Mouse (Mus musculus) A20 (cell line): ENCODE results near the gene Als2.

ENCODE experiments used
- DNase-seq: peaks from one replicate; pipeline ENCODE4 v3.0.0-alpha.2; 2011; ENCODE audit warnings: low read depth, low spot score

Als2 gene

DNA sequence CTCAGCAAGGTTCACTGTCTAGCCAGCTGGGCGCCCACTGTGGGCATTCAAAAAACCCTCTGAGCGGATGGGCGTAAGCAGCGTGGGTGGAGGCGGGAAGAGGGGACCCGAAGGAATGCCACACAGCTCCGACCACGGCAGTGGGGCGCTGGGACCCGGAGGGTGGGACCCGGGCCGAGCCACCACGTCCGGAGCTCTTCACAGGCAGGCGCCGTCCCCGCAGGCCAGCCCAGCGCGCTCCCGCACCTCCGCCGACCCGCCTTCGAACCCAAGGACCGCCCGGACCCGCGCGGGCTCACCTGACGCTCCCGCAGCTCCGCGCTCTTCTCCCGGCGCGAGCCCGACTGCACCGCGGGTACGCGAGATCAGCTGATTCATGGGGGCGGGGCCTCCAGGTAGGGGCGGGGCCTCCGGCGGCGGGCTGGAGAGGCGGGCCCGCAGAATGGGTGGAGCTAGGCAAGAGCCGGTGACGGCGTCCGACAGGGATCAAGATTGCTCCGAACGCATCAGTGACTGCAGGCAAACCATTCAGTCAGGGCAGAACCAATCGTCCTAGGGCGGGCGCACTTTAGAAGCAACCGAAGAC lies at the start of gene Als2:
Gene Als2, minus strand, starts transcription at position 376 of the 586 bp plus-strand sequence.
- DNase-seq, result peak; percentile 97

DNA sequence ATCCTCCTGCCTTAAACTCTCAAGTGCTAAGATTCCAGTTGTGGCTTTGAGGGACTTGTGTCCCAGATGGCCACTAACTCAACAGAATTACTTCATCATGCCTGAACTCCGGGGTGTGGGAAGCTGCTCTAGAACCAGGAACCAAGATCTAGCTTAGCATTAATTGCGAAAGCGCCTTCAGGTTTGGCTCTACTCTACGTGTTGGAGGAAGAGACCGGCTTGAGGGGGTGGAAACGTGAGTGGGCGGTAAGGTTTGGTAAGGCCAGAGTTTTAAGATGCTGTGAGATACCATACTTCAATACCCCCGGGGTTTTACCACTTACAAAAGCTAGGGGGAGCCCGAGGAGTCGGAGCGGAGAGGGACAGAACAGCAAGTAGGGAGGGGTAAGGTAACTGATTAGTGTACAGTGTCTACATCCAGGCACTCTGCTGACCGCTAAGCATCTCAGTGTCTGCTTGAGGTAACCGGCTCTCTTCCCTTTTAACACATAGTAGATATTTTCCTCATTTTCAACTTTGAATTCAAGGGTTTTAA lies 49.4 kb upstream of the Als2 start:
- peak; percentile 51 for DNase-seq

DNA sequence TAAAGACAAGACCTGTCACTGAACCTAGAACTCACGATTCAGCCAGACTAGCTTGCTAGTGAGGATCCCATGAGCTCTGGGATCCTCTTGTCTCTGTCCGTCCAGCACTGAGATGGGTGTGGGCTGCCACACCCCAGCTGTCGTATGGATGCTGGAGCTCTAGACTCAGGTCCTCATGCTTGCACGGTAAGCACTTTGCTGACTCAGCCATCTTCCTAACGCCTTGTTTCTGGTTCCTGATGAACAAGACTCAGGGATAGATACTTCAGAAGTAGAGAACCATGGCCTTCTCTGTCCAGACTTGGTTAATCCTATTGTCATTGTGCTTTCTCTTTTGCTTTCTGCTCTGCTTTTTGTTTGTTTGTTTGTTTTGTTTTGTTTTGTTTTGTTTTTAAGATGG lies 48.8 kb upstream of the Als2 start:
- DNase-seq, result no peak

DNA sequence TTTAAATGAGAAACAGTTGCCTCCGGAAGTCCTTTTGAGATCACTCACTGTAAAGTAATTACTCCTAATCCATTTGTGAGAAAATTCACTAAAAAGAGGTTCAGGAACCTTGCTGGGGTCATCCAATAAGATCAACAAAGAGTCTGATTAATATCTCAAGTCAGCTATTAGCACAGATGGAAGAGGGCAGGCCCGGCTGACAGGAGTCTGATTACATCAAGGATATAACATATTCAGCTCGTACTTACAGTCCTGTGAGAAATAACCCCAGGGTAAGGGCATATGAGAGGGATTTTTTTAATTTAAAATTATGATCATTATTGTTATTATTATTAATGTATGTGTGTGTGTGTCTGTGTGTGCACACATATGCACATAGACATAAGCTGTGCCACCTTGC lies 35.2 kb upstream of the Als2 start:
- DNase-seq, result no peak

DNA sequence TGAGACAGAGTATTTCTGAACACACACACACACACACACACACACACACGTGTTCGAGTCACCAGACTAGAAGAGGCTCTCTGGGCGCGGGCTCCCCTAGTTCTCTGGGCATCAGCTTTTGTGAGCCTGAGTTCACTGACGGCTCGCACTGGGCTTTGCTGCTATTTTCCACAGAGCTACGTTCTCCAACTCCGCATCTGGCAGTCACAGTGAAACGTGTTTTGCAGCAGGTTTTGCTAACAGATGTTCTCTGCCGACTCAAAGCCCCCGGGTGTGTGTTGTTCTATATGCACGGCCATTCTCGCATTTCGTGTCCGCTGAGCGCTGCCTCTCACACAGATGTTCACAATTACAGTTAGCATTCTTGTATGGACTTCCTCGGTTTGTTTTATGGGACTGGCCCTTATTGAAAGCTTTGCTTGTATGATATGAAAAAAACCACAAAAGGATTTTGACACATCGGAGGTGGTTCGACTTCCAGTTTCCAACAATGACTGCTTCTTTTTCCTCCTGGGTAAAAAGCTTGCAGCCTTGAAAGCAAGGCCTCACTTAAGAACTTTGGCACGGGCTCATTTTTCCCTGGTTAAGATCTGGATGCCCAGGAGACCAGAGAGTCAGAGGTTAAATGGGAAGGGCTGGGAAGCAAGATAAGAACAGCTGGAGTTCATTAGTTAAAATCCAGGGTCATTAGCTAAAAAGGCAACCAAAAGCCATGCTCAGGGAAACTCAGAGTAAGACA lies 33.1 kb upstream of the Als2 start:
- no peak for DNase-seq

DNA sequence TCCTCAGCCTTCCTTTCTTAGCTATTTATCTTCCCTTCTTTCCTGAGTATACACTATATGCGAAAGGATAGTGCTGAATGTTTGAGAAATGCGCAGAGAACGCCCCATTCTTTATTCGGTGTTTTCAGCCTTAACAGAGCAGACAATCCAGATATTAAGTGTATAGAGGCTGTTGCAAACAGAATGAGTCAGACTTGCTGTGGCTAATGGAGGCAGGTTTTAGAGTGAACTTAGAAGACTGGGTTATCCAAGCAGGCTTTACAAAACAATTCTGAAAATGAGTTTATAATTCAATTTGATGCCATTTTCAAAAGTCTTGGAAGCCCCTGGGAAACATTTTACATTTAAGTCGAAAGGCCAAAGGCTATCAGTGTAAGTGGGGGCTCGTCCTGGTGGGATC lies 32.4 kb upstream of the Als2 start:
- no peak for DNase-seq

DNA sequence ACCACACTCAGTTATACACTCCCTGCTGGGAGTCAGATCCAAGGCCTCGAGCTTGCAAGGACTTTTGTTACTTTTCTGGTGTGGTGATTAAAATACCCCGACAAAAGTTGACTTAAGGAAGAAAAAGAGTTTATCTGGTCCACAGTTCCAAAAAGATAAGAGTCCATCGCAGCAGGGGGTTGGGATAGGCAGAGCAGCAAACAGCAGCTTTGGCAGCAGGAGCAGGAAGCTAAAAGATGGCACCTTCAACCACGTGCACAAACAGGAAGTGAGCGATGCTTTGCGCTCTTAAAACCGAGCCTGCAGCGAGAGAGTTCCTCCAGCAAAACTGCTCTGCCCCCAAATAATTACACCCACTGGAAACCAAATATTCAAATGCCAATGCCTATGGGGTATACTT lies 31.9 kb upstream of the Als2 start:
- DNase-seq, result no peak

DNA sequence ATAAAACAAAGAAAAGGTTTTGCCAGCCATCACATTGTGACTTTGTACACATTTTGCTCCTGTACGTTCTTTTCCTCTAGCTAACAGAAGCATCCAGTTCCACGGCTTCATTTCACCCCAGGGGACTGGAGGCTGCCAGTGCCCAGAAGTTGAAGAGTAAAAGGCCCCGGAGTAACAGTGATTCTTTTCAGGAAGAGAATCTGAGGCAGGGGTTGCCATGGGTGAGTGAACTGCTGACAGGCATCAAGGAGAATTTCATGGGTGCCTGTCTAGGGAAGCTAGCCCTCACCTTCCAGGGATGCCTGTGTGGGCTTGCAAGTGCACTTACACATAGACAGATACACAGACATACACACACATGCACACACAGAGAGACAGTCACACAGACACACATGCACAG lies 20.7 kb upstream of the Als2 start:
- DNase-seq, result no peak

DNA sequence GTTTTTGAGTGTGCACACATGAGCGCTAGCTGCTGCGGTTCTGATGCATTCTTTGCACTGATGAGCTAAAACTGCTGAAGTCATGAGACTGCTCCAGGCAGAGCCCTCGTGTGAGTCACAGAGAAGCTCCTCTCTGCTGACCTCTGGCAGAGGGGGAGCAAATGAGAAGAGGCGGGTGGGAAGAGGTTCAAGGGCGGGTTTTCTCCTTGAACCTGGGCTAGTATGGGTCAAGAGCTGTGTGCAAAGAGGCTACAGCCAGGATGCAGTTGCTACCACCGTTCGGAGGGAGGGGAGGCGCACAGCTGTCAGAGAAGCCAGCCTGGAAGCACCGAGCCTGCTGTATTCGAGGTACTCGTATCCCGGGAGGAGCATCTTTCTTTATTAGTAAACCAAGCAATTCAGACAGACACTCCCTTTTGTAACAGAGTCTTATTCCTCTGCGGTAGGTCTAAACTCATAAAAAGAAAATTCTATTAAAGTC lies 19.8 kb upstream of the Als2 start, which contains the start of gene Cdk15:
Gene Cdk15, plus strand, starts transcription at position 156 of the 481 bp plus-strand sequence.
- DNase-seq, result no peak

DNA sequence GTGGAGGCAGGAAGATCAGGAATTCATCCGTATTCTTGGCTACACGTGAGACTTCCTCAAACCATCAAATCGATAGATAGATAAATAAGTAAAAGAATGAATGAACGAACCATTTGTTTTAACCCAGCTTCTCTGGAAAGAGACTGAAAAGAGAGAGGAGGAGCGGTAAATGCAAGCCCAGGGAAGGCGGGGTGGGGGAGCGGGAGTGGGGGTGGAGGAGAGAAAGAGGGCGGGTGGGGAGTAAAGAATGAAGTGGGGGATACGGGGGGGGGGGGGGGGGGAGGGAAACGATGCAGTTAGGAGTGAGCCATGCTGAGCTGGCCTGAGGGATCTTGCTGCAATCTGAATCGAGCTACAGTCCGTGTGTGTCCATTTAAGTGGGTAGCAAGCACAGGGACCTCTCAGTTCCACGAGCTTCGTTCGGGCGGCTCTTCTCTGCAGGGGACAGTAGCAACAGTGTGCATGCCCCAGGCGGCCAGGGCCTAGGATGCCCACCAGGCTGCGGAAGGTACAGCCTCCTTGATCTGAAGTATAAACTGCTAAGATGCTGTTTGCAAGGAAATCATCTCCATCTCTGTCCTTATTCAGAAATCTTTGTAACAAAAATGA lies 16.4 kb upstream of the Als2 start:
- DNase-seq, result no peak

DNA sequence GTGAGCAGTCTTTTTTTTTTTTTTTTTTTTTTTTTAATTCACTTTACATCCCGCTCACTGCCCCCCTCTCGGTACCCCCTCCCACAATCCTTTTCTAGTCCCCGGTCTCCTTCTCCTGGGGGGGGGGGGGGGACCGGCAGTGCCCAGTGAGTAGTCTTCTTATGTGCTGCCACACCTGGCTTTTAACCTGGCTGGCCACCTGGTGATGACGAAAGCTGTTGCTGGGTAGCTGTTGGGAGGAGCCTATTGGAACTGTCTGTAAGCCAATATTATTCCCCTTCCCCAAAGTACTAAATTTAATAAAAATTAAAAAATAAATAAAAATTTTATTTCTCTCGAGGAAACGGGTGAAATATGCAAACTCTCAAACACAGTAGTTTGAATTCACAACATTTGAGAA lies 15.7 kb upstream of the Als2 start:
- no peak for DNase-seq

DNA sequence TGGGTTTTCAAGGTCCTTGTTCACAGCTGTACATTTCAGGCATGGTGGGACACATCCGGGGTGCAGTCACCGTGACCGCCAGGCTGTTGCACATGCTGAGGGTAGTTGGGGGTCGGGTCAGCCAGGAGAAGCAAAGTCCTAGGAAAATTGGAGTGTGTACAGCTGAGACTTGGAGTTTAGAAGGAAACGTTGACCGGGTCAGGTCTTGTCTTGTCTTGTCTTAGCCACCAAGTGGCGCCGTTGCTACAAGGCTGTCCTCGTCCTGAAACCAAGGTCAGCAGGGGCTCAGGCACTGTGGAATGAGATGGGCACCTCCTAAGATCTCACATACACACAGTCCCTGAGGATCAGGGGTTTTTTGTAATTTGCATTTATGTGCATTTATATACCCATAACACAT lies 10.6 kb upstream of the Als2 start:
- DNase-seq, result peak; percentile 58

DNA sequence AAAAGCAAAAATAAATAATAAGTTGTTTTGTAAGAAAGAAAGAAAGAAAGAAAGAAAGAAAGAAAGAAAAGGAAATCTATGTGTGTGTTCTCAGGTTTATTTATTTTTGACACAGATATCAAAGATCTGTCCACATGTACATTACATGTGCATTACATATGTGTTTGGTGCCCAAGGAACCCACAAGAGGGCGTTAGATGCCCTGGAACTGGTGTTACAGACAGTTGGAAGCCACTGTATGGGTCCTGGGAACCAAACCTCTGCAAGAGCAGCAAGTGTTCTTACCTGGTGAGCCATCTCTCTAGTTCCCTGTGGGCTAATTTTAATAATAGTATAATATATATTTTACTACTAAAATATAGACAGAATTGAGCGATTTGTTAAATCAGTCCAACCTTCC lies 6.7 kb upstream of the Als2 start:
- DNase-seq, result peak; percentile 25

DNA sequence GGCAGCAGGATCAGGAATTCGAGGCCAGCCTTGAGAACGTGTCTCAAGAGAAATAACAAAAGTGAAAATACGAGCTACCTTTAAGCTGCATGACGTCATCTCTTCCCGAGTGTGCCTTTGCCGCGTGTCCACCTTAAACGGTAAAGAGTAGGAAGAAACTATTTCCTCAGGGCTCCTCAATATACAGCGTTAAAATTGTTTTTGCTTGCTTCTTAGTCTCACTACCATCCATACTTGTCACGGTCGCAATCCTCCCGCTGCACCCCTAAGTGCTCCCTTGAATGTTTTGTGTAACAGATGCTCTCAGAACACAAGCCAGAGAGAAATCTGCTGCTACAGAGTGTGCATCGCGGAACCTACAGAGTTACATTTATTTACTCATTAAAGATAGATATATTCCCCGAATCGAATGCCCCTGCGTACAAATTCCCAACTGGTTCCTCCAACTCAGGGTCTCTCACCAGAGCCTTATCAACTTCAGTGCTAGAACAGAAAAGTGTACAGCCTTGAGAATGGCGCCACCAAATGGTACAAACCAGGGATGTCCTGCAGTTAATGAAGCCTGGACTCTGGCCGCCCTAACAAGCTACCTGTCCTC lies 682 bp upstream of the Als2 start:
- peak; percentile 89 for DNase-seq

DNA sequence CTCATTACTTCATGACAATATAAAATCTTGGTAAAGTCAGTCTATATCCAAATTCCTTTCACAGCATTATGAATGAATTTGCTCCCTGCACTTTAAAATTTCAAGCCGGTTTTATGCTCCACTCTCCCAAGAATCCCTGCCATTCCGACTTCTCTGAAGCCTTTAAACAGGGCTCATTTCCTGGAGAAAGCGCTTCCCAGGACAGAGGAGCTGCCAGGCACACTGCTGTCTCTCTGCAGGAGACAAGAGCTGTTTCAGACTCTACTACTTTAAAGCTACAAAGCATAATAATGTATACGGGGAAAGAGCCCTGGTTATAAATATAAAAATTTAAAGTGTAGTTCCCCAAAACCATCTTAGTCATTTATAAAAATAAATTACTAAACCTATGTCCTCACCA lies 7.8 kb downstream of the Als2 start:
- DNase-seq, result no peak

DNA sequence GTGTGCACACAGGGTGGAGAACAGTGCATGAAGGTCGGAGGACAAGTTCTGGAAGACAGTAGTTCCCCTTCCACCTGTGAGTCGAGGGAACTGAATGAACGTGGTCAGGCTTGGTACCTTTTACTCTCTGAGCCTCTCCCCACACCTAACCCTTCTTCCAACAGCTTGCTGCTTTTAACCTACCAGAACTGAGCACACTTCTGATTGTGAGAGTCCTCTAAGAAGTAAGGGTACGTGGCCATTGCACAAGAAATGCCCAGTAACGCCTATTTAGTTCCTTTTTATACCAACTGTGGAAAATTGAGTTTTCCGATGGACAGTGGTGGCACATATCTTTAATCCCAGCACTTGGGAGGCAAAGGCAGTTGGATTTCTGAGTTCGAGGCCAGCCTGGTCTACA lies 8.5 kb downstream of the Als2 start:
- no peak for DNase-seq

DNA sequence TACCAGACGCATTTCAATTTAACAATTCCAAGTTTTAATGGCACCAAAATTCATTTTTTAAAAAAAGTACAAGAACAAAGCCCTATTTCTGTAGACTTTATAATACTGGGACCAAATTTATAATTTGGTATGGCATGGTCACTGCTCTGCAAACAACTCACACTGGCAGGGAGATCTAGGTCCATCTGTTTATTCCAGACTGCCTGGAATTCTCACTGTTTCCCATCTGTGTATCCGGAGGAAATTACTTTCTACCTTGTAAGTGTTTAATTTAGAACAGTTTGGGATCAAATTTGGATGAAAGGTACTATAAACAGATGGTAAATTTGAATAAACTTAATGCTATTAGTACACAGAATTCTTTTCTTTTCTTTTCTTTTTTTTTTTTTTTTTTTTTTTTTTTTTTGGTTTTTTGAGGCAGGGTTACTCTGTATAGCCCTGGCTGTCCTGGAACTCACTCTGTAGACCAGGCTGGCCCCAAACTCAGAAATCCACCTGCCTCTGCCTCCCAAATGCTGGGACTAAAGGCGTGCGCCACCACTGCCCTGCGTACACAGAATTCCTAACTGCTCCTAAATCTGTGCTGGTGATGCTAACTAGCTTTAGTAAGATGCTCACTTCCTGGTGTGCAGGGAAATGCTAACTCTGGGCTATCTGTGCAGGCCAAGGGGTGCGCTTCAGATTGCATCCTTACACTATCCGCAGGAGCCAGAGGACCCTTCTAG lies 14.8 kb downstream of the Als2 start:
- DNase-seq, result no peak

DNA sequence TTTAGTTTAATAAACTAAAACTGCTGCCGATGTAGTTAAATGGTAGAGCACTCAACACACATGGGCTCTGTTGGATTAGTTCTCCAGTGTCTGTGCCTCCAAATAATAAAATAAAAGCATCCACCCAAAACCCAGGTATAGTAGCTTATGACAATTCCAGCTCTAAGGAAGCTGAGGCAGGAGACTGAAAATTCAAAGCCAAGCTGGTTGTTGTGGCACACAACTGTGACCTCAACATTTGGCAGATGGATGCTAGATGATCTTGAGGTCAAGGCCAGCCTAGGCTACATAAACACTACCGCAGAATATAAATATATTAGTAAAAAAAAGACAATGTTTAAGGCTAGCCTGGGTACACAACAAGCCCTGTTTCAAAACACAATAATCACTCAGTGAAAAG lies 15.4 kb downstream of the Als2 start:
- DNase-seq, result no peak

DNA sequence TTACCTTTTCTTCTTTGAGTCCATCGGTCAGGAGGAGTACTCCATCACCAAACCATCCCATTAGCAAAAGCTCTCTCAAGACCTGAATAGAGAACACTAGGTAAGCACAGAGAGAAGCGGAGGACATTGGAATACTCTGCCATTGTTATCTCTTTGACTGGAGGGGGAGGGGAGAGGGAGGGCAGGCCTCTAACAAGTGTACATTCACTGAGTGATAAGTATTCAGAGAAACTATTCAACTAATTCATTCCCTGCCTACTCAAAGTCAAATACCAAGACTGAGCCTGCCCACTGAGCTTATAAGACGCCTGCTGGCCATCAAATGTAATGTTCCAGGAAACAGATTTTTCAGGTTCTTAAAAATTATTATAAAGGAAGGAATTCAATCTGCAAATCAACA lies 16.7 kb downstream of the Als2 start:
- DNase-seq, result no peak

DNA sequence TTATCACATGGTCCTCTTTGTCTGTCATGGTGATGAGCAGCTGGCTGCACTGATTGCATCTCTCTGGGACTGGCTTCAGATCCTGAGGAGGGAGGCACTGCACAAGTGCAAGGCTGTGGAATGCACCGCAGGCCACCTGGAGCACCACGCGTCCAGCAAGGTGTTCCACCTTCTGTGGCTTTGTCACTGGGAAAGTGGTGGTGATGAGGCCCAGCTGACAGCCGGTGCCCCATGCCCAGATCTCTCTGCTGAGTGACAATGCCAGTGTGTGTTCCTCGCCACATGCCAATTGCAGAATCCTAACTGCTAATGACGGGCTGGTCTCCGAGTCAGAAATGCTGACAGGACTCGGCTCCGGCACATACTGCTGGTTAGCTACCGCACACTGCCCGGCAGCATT lies 21.6 kb downstream of the Als2 start:
- DNase-seq, result no peak

DNA sequence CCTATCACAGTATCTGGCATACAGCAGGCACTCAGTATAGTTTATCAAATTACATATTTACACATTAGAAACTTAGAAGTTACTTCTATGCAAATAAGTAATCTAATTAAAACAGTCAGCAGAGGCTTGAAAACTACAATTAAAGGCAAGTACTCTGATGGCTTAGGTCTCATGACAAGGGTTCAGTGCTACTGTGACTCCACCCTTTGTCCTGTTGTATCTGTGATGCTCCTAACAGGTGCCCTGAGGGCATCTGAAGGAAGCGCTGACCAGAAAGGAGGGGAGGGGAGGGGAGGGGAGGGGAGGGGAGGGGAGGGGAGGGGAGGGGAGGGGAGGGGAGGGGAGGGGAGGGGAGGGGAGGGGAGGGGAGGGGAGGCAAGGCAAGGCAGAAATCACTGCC lies 24.1 kb downstream of the Als2 start:
- no peak for DNase-seq
